Mouse (Mus musculus): ENCODE results near the gene Sp4. TPM values are rescaled to one million over a fixed set of nuclear protein-coding genes. Genes with fewer than 3 reads are reported as not detected.

The Sp4 gene
- polyA plus RNA-seq, 1 experiment from 2014 or later: 7.2 TPM

Other genes starting within 250 kb of the Sp4 start
- gene Dnah11, start 102.4 kb downstream of the Sp4 start, polyA plus RNA-seq (2016; fragmentation: Nextera tagmentation; extraction: Ambion mirVana): 0.05 and 0.07 TPM in 2 replicates